Mouse (Mus musculus) heart, embryonic 11.5 days (tissue): Measurements from ENCODE around the gene Nfkbib. TPM values are rescaled to one million over a fixed set of nuclear protein-coding genes. Genes with fewer than 3 reads are reported as not detected.

Experiments used
- ATAC-seq: fragments of 200-750 bp; cut with Nextera tagmentation; replicated peaks from 2 replicates; pipeline ENCODE4 v1.8.0; 2017; ENCODE audit warnings: moderate library complexity; ENCODE audit not compliant: insufficient number of reproducible peaks, low FRiP score, low TSS enrichment
- H3K27ac ChIP-seq: fragments of 300-500 bp; sonication (generic); 2 replicates; pipeline ENCODE4 v1.5.1; 2014; ENCODE audit warnings: mild to moderate bottlenecking, low read depth, low read length
- H3K27me3 ChIP-seq: fragments of 300-500 bp; sonication (generic); 2 replicates; pipeline ENCODE4 v1.6.1; 2014; ENCODE audit warnings: mild to moderate bottlenecking, low read length, mixed read lengths; ENCODE audit not compliant: control insufficient read depth, insufficient read depth
- H3K36me3 ChIP-seq: fragments of 300-500 bp; sonication (generic); 2 replicates; pipeline ENCODE4 v1.6.1; 2014; ENCODE audit warnings: mild to moderate bottlenecking, low read length, moderate library complexity, mixed read lengths; ENCODE audit not compliant: control insufficient read depth, insufficient read depth
- H3K4me1 ChIP-seq: fragments of 300-500 bp; sonication (generic); 2 replicates; pipeline ENCODE4 v1.6.1; 2014; ENCODE audit warnings: low read length; ENCODE audit not compliant: control insufficient read depth, insufficient read depth
- H3K4me2 ChIP-seq: fragments of 300-500 bp; sonication (generic); 2 replicates; pipeline ENCODE4 v1.6.1; 2014; ENCODE audit warnings: mild to moderate bottlenecking, moderate library complexity
- H3K4me3 ChIP-seq: fragments of 300-500 bp; sonication (generic); 2 replicates; pipeline ENCODE4 v1.5.1; 2014; ENCODE audit warnings: low read depth, low read length
- H3K9ac ChIP-seq: fragments of 300-500 bp; sonication (generic); 2 replicates; pipeline ENCODE4 v1.6.1; 2014; ENCODE audit warnings: mild to moderate bottlenecking, low read depth, low read length, moderate library complexity
- H3K9me3 ChIP-seq: fragments of 300-500 bp; sonication (generic); replicated peaks from 2 replicates; pipeline ENCODE4 v1.6.1; 2016; ENCODE audit warnings: low read length; ENCODE audit not compliant: control insufficient read depth
- WGBS: fragments of 180-500 bp; shearing (Covaris S2); extraction: QIAGEN DNeasy Blood & Tissue Kit; methylation state at CpG from one replicate; pipeline ENCODE4 v1.1.7; 2014; ENCODE audit not compliant: insufficient replicate concordance; 5-methylcytosine and 5-hydroxymethylcytosine counted together
- polyA plus RNA-seq: library from polyadenylated mRNA; unstranded; fragments of >200 nt; fragmentation: Nextera tagmentation; extraction: Ambion mirVana; gene quantifications from 2 replicates; pipeline ENCODE4 v1.2.1, GENCODE M21; 2014

Nfkbib gene
- polyA plus RNA-seq, 1 experiment from 2014 or later = 38.0 TPM

DNA sequence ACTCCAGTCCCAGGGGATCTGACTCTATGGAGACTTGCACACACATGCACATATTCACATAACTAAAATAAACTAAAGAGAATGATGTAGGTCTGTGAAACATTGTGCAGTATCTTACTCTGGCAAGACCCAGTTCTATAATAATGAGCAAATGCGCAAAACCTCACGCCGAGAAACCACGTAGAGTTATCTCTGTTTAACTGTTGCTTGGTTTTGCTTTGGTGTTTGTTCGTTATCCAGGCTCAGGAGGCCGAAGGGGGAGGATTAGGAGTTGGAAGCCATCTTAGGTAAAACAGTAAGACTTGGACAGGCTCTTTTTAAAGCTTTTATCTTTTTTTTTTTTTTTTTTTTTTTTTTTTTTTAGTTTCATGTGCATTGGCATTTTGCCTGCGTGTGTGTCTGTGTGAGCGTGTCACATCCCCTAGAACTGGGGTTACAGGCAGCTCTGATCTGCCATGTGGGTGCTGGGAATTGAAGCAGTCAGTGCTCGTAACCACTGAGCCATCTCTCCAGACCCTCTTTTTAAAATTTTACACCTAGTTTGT is 2.2 kb upstream of the Nfkbib start:
- H3K4me2 ChIP-seq = no peak overlapping the region
- no peak overlapping the region for H3K9ac ChIP-seq
- no peak for ATAC-seq
- no peak overlapping the region for H3K27ac ChIP-seq
- H3K27me3 ChIP-seq = no peaks in the 10 kb centered on the region
- 90% methylated on average over 9 of the region's 9 CpGs for WGBS
- H3K36me3 ChIP-seq = peaks cover 4% of the 10 kb centered on the region; the same call in 1 of the 2 replicates
- no peaks in the 10 kb centered on the region for H3K9me3 ChIP-seq
- H3K4me1 ChIP-seq = peaks cover 11% of the 10 kb centered on the region; the same call in 1 of the 2 replicates
- H3K4me3 ChIP-seq = no peak overlapping the region

DNA sequence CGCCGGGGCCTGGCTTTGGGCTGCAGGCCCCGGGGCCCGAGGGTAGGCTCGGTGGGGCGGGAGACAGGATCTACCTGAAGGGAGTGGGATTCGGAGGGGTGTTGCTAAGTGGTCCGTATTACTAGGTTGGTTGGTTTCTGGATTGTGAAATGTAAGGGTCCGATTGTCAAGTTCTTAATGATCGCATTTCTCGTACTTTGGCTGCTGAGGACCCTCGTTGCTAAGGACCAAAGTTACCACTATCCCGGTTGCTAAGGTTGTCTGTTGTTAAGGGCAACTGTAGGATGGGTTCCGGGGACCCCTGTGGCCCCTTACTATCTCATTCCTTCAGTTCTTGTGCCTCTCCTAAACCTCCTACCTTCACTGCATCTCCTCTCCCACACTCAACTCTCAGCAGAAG is 402 bp downstream of the Nfkbib start:
- no peak for ATAC-seq
- H3K27ac ChIP-seq = no peak overlapping the region
- H3K4me1 ChIP-seq = peaks cover 11% of the 10 kb centered on the region; the same call in 1 of the 2 replicates
- H3K9ac ChIP-seq = peak overlapping the region; percentile 73
- H3K9me3 ChIP-seq = no peaks in the 10 kb centered on the region
- peaks cover 1% of the 10 kb centered on the region for H3K36me3 ChIP-seq
- peak overlapping the region; percentile 72 for H3K4me2 ChIP-seq
- WGBS = 4% methylated on average over 14 of the region's 14 CpGs
- H3K4me3 ChIP-seq = peak overlapping the region; percentile 75
- no peaks in the 10 kb centered on the region for H3K27me3 ChIP-seq

DNA sequence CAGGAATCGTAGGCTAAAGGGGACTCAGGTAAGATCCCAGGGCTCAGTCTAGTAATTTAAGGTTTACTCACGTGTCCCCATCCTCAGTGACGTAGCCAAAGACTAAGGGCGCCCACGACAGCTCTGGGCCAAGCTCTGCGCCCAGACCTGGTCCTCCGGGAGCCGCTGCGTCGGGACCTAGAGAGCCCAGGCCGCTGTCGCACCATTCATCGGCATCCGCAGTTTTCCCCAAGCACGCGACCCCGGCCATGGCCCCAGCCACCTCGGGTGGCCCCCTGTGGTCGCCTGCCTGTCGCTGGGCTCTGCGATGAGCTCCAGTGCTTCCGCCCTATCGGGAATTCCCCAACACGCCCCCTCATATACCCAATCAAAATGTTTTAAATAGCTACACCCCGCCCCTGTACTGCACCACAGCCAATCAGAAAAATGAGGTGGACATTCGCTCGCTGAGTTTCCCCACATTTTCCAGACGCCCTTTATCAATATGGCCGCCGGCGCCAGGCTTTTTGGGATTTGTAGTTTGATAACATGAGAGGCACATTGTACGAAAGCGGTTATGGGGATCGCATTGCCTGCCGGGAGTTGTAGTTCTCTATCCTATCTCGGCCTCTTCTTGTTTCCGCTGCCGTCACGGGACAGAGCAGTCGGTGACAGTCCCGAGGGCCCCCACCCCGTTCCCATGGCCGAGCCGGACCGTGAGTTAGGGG is 986 bp downstream of the Nfkbib start, which contains the start of gene Sirt2:
Gene Sirt2, plus strand, starts transcription at position 563 of the 707 bp plus-strand sequence.
- Histone ChIP-seq H3K9ac (peak within 1 kb of the TSS; percentile 73), H3K4me2 (peak within 1 kb of the TSS; percentile 75), H3K36me3 (peaks cover 4% of the 10 kb centered on the region), H3K4me1 (peaks cover 11% of the 10 kb centered on the region; the same call in 1 of the 2 replicates), H3K27ac (no peak within 1 kb of the TSS), H3K4me3 (peak within 1 kb of the TSS; percentile 75), H3K27me3 (no peaks in the 10 kb centered on the region), H3K9me3 (no peaks in the 10 kb centered on the region)
- ATAC-seq = peak; percentile 97
- under 1% methylated on average over 45 of the region's 45 CpGs for WGBS

DNA sequence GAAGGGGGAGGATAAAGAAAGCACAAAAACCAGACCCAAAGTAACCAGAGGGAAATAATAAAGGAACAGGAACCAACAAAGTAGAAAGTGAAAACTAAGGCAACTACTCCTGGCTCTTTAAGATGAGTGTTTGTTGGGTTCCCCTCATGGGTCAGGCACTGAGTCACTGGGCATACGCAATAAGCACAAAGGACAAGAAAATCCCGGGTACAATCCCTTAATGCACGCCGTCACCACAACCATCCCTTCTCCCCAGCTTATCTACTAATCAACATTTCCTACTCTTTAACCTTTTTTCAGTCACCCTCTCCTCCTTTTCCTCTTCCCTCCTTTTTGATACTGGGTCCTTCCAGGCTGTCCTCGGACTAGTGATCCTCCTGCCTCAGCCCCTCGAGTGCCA is 2.1 kb downstream of the Nfkbib start:
- 81% methylated on average over 6 of the region's 6 CpGs for WGBS
- no peak for ATAC-seq

DNA sequence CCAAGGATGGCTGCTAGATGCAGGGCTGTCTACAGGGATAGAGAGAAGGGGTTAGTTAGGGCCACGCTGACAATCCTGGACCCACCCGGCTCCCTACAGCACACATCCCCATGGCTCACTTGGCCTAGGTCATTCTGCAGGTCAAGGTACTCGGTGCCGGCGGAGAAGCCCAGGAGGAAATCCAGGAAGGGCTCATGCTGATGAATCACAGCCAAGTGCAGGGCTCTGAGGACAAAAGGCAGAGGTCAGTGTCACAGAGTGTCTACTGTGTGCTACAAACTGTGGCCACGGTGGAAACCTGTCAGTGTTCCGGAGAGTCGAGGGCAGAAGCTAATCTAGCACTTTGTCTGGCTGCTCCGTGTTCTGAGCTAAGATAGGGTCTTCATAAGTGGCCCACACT is 5.4 kb downstream of the Nfkbib start:
- Histone ChIP-seq H3K4me1 (peaks cover 5% of the 10 kb centered on the region; the same call in 1 of the 2 replicates), H3K36me3 (peaks cover 12% of the 10 kb centered on the region), H3K4me3 (no peak overlapping the region), H3K9me3 (no peaks in the 10 kb centered on the region), H3K27me3 (peaks cover 5% of the 10 kb centered on the region; the same call in 1 of the 2 replicates), H3K9ac (no peak overlapping the region), H3K27ac (no peak overlapping the region), H3K4me2 (no peak overlapping the region)
- WGBS = 84% methylated on average over 9 of the region's 9 CpGs
- ATAC-seq = no peak

More for the DNA sequence above, 2.1 kb downstream of the Nfkbib start:
- Histone ChIP-seq H3K27ac (no peak overlapping the region), H3K4me2 (peak overlapping the region; percentile 75), H3K9ac (no peak overlapping the region), H3K4me1 (peaks cover 11% of the 10 kb centered on the region; the same call in 1 of the 2 replicates), H3K36me3 (peaks cover 7% of the 10 kb centered on the region), H3K4me3 (peak overlapping the region; percentile 75), H3K27me3 (no peaks in the 10 kb centered on the region), H3K9me3 (no peaks in the 10 kb centered on the region)

DNA sequence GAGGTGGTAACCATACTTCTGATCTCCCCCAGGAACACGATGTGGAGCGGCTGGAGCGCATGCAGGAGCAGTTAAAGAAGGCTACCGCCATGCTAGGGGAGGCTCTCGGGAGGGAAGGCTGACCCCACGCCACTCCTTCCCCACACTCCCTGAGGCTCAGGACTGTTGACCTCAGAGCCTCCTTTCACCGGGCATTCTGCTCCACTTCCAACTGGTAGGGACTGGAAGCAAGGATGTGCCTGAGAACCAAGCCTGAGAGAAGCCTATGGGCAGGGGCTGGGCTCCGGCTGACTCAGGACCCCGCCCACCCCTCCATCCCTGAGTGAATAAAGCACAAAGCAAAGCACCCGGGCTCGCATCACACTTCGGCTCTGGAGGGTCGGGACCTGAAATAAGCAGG is 8.7 kb downstream of the Nfkbib start:
- ATAC-seq = no peak
- Histone ChIP-seq H3K4me1 (peaks cover 3% of the 10 kb centered on the region; the same call in 1 of the 2 replicates), H3K36me3 (peaks cover 12% of the 10 kb centered on the region), H3K27ac (no peak overlapping the region), H3K9me3 (no peaks in the 10 kb centered on the region), H3K4me2 (no peak overlapping the region), H3K4me3 (no peak overlapping the region), H3K27me3 (peaks cover 21% of the 10 kb centered on the region), H3K9ac (no peak overlapping the region)
- WGBS = 82% methylated on average over 13 of the region's 13 CpGs

DNA sequence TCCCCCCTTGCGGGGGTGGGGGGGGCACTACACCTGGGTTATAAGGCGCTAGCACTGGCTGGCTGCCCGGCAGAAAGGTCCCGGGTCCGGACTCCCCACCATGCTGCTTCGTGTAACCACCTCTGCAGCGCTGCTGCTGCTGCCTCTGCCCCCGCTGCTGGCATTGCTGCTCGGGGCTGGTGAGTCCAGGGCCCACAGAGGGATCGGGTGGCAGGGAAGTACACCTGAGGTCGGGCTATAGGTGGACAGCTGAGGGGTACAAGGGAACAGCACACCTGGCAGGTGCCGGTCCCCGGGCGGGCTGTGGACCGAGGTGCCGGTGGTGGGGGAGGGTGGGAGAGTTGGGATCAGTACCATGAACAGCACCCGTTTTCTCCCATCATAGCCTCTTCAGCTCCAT is 11.2 kb downstream of the Nfkbib start, which contains the start of gene Ccer2:
Gene Ccer2, plus strand, starts transcription at position 96 of the 400 bp plus-strand sequence.
- H3K9ac ChIP-seq = no peak within 1 kb of the TSS

DNA sequence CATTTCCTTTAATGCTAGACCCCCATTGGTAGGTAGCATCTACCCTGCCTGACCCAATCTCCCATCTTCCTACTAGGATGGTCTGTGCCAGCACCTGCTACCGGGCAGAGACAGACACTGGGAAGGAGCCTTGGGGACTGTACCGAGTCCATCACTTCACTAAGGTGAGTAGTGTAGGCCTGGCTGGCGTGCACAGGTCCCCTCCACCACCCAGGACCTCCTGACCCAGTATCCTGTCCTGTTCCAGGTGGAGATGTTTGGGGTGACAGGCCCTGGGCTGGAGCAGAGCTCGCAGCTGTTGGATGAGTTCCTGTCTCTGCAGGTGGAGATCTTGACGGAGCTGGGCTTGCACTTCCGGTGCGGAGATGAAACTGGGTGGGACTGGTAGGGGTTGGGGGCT is 17.4 kb downstream of the Nfkbib start:
- Histone ChIP-seq H3K27ac (no peak overlapping the region), H3K9me3 (no peaks in the 10 kb centered on the region), H3K27me3 (no peaks in the 10 kb centered on the region), H3K4me3 (no peak overlapping the region), H3K4me1 (no peaks in the 10 kb centered on the region), H3K9ac (no peak overlapping the region), H3K36me3 (peaks cover 16% of the 10 kb centered on the region), H3K4me2 (no peak overlapping the region)
- 92% methylated on average over 7 of the region's 7 CpGs for WGBS
- peak; percentile 21; the same call in 1 of the 2 replicates for ATAC-seq

More for the DNA sequence above, 11.2 kb downstream of the Nfkbib start, which contains the start of gene Ccer2:
- H3K27ac ChIP-seq = no peak within 1 kb of the TSS
- ATAC-seq = no peak
- WGBS = 5% methylated on average over 17 of the region's 17 CpGs
- peaks cover 3% of the 10 kb centered on the region; the same call in 1 of the 2 replicates for H3K4me1 ChIP-seq
- H3K4me2 ChIP-seq = peak within 1 kb of the TSS; percentile 32; the same call in 1 of the 2 replicates
- H3K4me3 ChIP-seq = 0 out of 2 replicates have a peak within 1 kb of the TSS, but pooled peaks have one; percentile 10
- peaks cover 9% of the 10 kb centered on the region; the same call in 1 of the 2 replicates for H3K36me3 ChIP-seq
- H3K27me3 ChIP-seq = peaks cover 21% of the 10 kb centered on the region
- H3K9me3 ChIP-seq = no peaks in the 10 kb centered on the region
